Mouse (Mus musculus): Measurements from ENCODE around the gene Tdpoz2.
"Not testable (repeated sequence)": the region's sequence is repeated elsewhere in the genome, so short reads cannot be mapped to it uniquely, and the experiment has no call there.

- not testable (repeated sequence) for TF ChIP-seq E2F4 (IDR thresholded peaks at IDR 0.05; ENCODE audit: borderline replicate concordance, low read depth, low read length); CHD1 (IDR thresholded peaks at IDR 0.05; ENCODE audit: low read depth, low read length)
These were observed 21.4 kb downstream of the Tdpoz2 start for GRCm38 (mm10) chr3:93630917-93631714.

Measured in MEL (cell line).